Comparison of ENCODE assay signal across 19 mouse cellular contexts in the genomic region with DNA sequence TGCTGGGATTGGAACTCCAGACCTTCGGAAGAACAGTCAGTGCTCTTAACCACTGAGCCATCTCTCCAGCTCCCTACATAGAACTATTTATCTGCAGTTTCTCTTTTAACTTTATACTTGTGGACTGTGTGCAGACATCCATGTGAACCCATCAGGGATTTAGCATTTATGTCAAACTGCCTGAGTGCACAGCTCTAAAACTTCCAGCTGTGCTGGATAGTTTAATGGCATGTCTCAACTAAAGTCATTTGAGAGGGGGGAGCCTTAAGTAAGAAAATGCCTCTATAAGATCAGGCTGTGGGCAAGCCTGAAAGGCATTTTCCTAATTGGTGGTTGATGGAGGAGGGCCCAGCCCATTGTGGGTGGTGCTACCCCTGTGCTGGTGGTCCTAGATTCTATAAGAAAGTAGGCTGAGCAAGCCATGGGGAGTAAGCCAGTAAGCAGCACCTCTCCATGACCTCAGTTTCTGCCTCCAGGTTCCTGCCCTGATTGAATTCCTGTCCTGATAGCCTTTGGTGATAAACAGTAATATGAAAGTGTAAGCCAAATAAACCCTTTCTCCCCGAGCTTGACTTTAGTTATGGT. TPM values are rescaled to one million over a fixed set of nuclear protein-coding genes. Genes with fewer than 3 reads are reported as not detected.
"Had no signal": no experiment of that assay in that cellular context is flagged by ENCODE, and none has a peak within 500 bp of the region (broad histone marks: within the 10 kb centered on the region; RNA-seq: fewer than 3 reads in every experiment).

No protein-coding gene starts in this region.

- DNase-seq: kidney, adult 8-10 months; layer of hippocampus, adult 9-11 months; liver, postnatal 0 days; lung, postnatal 14 days; lung, postnatal 4 days; midbrain, embryonic 14.5 days; thymus, postnatal 25 days had no signal

- H3K27ac ChIP-seq: hindbrain, postnatal 0 days; layer of hippocampus, adult 2 months; limb, embryonic 15.5 days; liver, embryonic 14.5 days; lung, embryonic 15.5 days had no signal

- H3K36me3 ChIP-seq: limb, embryonic 15.5 days; lung, embryonic 15.5 days had no signal

- H3K9me3 ChIP-seq: limb, embryonic 15.5 days; lung, embryonic 15.5 days had no signal

- ATAC-seq: hindbrain, postnatal 0 days; inflammation-experienced regulatory T-cells, adult 6 months; intestine, embryonic 16.5 days; liver, postnatal 0 days had no signal

- H3K4me2 ChIP-seq: limb, embryonic 15.5 days; liver, embryonic 11.5 days; lung, embryonic 15.5 days; midbrain, embryonic 11.5 days had no signal

- H3K9ac ChIP-seq: limb, embryonic 15.5 days; liver, embryonic 14.5 days; liver, postnatal 0 days; lung, embryonic 15.5 days had no signal

- H3K27me3 ChIP-seq: limb, embryonic 15.5 days; lung, embryonic 15.5 days had no signal

- H3K4me3 ChIP-seq: layer of hippocampus, adult 2 months; limb, embryonic 15.5 days; lung, embryonic 15.5 days had no signal

- H3K4me1 ChIP-seq: limb, embryonic 15.5 days; lung, embryonic 15.5 days had no signal

RNA-seq across cellular contexts. Expression of a gene that starts 24.3 kb away (rescaled TPM):
- polyA plus RNA-seq: inflammation-experienced regulatory T-cells, adult 6 months; large intestine, adult 2 months; liver, postnatal 0 days; small intestine, adult 2 months; spleen, adult 2 months had no signal
